ENCODE assay signal across 8 mouse cellular contexts in genomic region chr11:102431018-102431645, GRCm38 (mm10). TPM values are rescaled to one million over a fixed set of nuclear protein-coding genes. Genes with fewer than 3 reads are reported as not detected.
DNase-seq lines count a peak whose midpoint lies in the region; ATAC-seq lines count a peak whose summit lies in the region.

No protein-coding gene starts in this region.

- intact Hi-C loops in heart, postnatal 10 days (cut with DNase I), result loop anchor here (2.0 kb wide), 1 partner anchor 122 kb away; no protein-coding TSS in a partner anchor

- H3K4me1 ChIP-seq in forebrain, embryonic 11.5 days (replicated peaks; ENCODE audit: control insufficient read depth, insufficient read depth, low read length), result no peaks in the 10 kb centered on the region; the same call in 1 of the 2 replicates
- peaks cover 17% of the 10 kb centered on the region for H3K4me1 ChIP-seq in lung, embryonic 16.5 days (replicated peaks; ENCODE audit: control insufficient read depth, insufficient read depth, low read length)

- H3K4me3 ChIP-seq in forebrain, embryonic 11.5 days (ENCODE audit: low read depth, low read length), result peak overlapping the region; percentile 56
- H3K4me3 ChIP-seq in lung, embryonic 16.5 days (ENCODE audit: low read length), result peak overlapping the region; percentile 78

- H3K9ac ChIP-seq in forebrain, embryonic 11.5 days (ENCODE audit: low read length), result peak overlapping the region; percentile 59
- peak overlapping the region; percentile 66 for H3K9ac ChIP-seq in lung, embryonic 16.5 days (ENCODE audit: low read length)

- peak; percentile 90 for DNase-seq in ES-CJ7 (ENCODE audit: low read depth, low spot score)
- peak; percentile 63 for DNase-seq in c-Kit-negative CD71-positive TER-119-positive erythroid progenitor cells, embryonic 14.5 days (ENCODE audit: low read depth, low spot score)
- DNase-seq in forebrain, embryonic 11.5 days (ENCODE audit: low spot score), result peak; percentile 84
- peak; percentile 90 to 91 for DNase-seq in heart, postnatal 10 days
- DNase-seq in kidney, postnatal 4 days, result peak; percentile 88 to 92
- peak; percentile 89 for DNase-seq in retina, embryonic 14.5 days (ENCODE audit: low spot score)
- peak; percentile 66 to 82 for DNase-seq in urinary bladder, postnatal 4 days (ENCODE audit: low spot score in 2 of 2)

- no peak overlapping the region for H3K27ac ChIP-seq in forebrain, embryonic 11.5 days (ENCODE audit: low read depth, low read length)
- H3K27ac ChIP-seq in lung, embryonic 16.5 days (ENCODE audit: low read length), result peak overlapping the region; percentile 85

- H3K36me3 ChIP-seq in forebrain, embryonic 11.5 days (ENCODE audit: control insufficient read depth, insufficient read depth, low read length), result no peaks in the 10 kb centered on the region; the same call in 1 of the 2 replicates
- peaks cover 11% of the 10 kb centered on the region for H3K36me3 ChIP-seq in lung, embryonic 16.5 days (ENCODE audit: control insufficient read depth, insufficient read depth, low read length)

- H3K4me2 ChIP-seq in forebrain, embryonic 11.5 days (ENCODE audit: low read depth, low read length, severe bottlenecking), result peak overlapping the region; percentile 94
- peak overlapping the region; percentile 86 for H3K4me2 ChIP-seq in lung, embryonic 16.5 days (ENCODE audit: low read depth, low read length)

- no peaks in the 10 kb centered on the region for H3K9me3 ChIP-seq in forebrain, embryonic 11.5 days (ENCODE audit: control insufficient read depth, low read length)
- no peaks in the 10 kb centered on the region for H3K9me3 ChIP-seq in lung, embryonic 16.5 days (ENCODE audit: control insufficient read depth, low read length)

- H3K27me3 ChIP-seq in forebrain, embryonic 11.5 days (ENCODE audit: control insufficient read depth, insufficient read depth, low read length), result no peaks in the 10 kb centered on the region
- no peaks in the 10 kb centered on the region for H3K27me3 ChIP-seq in lung, embryonic 16.5 days (ENCODE audit: control insufficient read depth, insufficient read depth, low read depth, low read length)

- WGBS in forebrain, embryonic 11.5 days, result under 1% methylated on average over 7 of the region's 7 CpGs
- WGBS in lung, embryonic 16.5 days, result 2% methylated on average over 7 of the region's 7 CpGs

- ATAC-seq in forebrain, embryonic 11.5 days (replicated peaks; ENCODE audit: low FRiP score), result peak; percentile 49; the same call in 1 of the 2 replicates
- ATAC-seq in lung, embryonic 16.5 days (ENCODE audit: low read depth), result peak; percentile 37

RNA-seq across cellular contexts. Expression of gene Grn, which starts 1.0 kb away (rescaled TPM):
- 65.7 and 72.8 TPM in 2 replicates for polyA plus RNA-seq in forebrain, embryonic 11.5 days (2014; fragmentation: Nextera tagmentation; extraction: Ambion mirVana)
- 100 to 1,000 TPM; 189 to 192 TPM for total RNA-seq in heart, postnatal 10 days (2021)
- 195 and 201 TPM in 2 replicates for polyA plus RNA-seq in lung, embryonic 16.5 days (2015; fragmentation: Nextera tagmentation; extraction: Ambion mirVana)

RNA-seq across cellular contexts. Expression of gene Fam171a2, which starts 16.4 kb away (rescaled TPM):
- 11.0 and 11.2 TPM in 2 replicates for polyA plus RNA-seq in forebrain, embryonic 11.5 days (2014; fragmentation: Nextera tagmentation; extraction: Ambion mirVana)
- 10 to 100 TPM; 20.0 to 23.8 TPM for total RNA-seq in heart, postnatal 10 days (2021)
- polyA plus RNA-seq in lung, embryonic 16.5 days (2015; fragmentation: Nextera tagmentation; extraction: Ambion mirVana), result 2.9 and 3.9 TPM in 2 replicates

RNA-seq across cellular contexts. Expression of gene Slc25a39, which starts 23.4 kb away (rescaled TPM):
- polyA plus RNA-seq in forebrain, embryonic 11.5 days (2014; fragmentation: Nextera tagmentation; extraction: Ambion mirVana), result 196 and 214 TPM in 2 replicates
- total RNA-seq in heart, postnatal 10 days (2021), result 100 to 1,000 TPM; 155 to 156 TPM
- 234 and 252 TPM in 2 replicates for polyA plus RNA-seq in lung, embryonic 16.5 days (2015; fragmentation: Nextera tagmentation; extraction: Ambion mirVana)

RNA-seq across cellular contexts. Expression of gene Rundc3a, which starts 37.9 kb away (rescaled TPM):
- polyA plus RNA-seq in forebrain, embryonic 11.5 days (2014; fragmentation: Nextera tagmentation; extraction: Ambion mirVana), result 33.1 and 35.4 TPM in 2 replicates
- total RNA-seq in heart, postnatal 10 days (2021), result under 1 TPM; 0.29 to 0.32 TPM
- polyA plus RNA-seq in lung, embryonic 16.5 days (2015; fragmentation: Nextera tagmentation; extraction: Ambion mirVana), result 1.8 and 2.9 TPM in 2 replicates

RNA-seq across cellular contexts. Expression of gene Itga2b, which starts 38.8 kb away (rescaled TPM):
- polyA plus RNA-seq in forebrain, embryonic 11.5 days (2014; fragmentation: Nextera tagmentation; extraction: Ambion mirVana), result 5.0 and 7.4 TPM in 2 replicates
- total RNA-seq in heart, postnatal 10 days (2021), result 1 to 10 TPM; 2.8 to 4.6 TPM
- polyA plus RNA-seq in lung, embryonic 16.5 days (2015; fragmentation: Nextera tagmentation; extraction: Ambion mirVana), result 12.1 TPM in 2 replicates
